Mouse (Mus musculus): ENCODE results near the gene Gcgr. TPM values are rescaled to one million over a fixed set of nuclear protein-coding genes. Genes with fewer than 3 reads are reported as not detected.

The Gcgr gene
- total and polyA plus RNA-seq, 2 experiments from 2014 or later = 0.22 TPM; not detected in 1

DNA sequence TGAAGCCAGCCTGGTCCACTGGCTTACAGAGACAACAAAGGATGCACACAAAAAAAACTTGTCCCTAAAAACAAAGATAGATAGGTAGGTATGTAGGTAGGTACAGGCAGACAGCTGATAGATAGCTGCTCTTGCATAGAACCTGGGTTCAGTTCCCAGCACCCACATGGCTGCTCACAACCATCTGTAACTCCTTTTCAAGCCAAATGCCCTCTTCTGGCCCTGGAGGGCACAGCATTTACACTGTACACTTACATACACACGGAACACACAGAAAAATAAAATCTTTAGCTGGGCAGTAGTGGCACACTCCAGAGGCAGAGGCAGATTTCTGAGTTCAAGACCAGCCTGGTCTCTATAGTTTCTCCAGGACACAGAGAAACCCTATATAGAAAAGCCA lies 53.4 kb downstream of the Gcgr start:
- H3K4me1 ChIP-seq (ENCODE audit: insufficient read depth) = peaks cover 9% of the 10 kb centered on the region
- 97% methylated on average over 1 of the region's 1 CpGs for WGBS

DNA sequence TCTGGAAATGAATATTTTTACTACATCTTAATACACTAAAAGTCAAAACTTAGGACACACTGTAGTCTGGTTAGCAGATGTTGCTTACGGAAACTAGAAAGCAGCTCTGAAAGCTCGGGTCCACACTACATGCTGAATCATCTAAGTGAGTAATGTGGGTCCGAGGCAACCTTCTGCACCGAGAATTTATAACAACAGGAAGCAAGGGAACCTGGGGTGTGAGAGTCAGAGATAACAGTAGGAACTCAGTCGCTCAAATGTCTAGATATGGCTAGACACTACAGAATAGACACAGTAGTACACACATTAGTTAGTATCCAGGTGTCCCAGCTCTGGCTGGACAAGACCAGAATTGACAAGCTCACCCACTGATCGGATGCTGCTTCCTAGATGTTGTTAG lies 58.0 kb downstream of the Gcgr start:
- Histone ChIP-seq H3K27ac (ENCODE audit: low read depth, low read length) (no peak overlapping the region), H3K4me1 (ENCODE audit: insufficient read depth) (no peaks in the 10 kb centered on the region), H3K4me2 (ENCODE audit: low read depth) (no peak overlapping the region), H3K36me3 (ENCODE audit: insufficient read depth) (peaks cover 75% of the 10 kb centered on the region), H3K9ac (no peak overlapping the region), H3K4me3 (ENCODE audit: low read depth, low read length) (no peak overlapping the region), H3K27me3 (ENCODE audit: insufficient read depth, low read length) (no peaks in the 10 kb centered on the region), H3K9me3 (ENCODE audit: low read length) (no peaks in the 10 kb centered on the region)
- TF ChIP-seq CTCF (IDR thresholded peaks at IDR 0.05; ENCODE audit: low read depth) = no peak
- 98% methylated on average over 6 of the region's 6 CpGs for WGBS
- DNase-seq (no peak), ATAC-seq (no peak)

More for the DNA sequence above, 53.4 kb downstream of the Gcgr start:
- Histone ChIP-seq H3K27ac (ENCODE audit: low read depth, low read length) (no peak overlapping the region), H3K4me2 (ENCODE audit: low read depth) (no peak overlapping the region), H3K36me3 (ENCODE audit: insufficient read depth) (peaks cover 43% of the 10 kb centered on the region), H3K9ac (no peak overlapping the region), H3K27me3 (ENCODE audit: insufficient read depth, low read length) (no peaks in the 10 kb centered on the region), H3K4me3 (ENCODE audit: low read depth, low read length) (no peak overlapping the region), H3K9me3 (ENCODE audit: low read length) (no peaks in the 10 kb centered on the region)
- no peak; the same call in 1 of the 2 replicates for TF ChIP-seq CTCF (IDR thresholded peaks at IDR 0.05; ENCODE audit: low read depth)
- no peak for ATAC-seq
- DNase-seq = no peak

Other genes with a start within 250 kb of the Gcgr start
Only the 30 nearest of the 31 such genes appear.
- 2,455 and 2,516 TPM in 2 replicates for gene Actg1, start 182.2 kb upstream of the Gcgr start, total RNA-seq (2014; rRNA removed)
- 4,096 and 4,381 TPM in 2 replicates for gene Actg1, start 182.2 kb upstream of the Gcgr start, polyA plus RNA-seq (2015; fragmentation: Nextera tagmentation; extraction: Ambion mirVana)
- gene Fscn2, start 169.2 kb upstream of the Gcgr start, total RNA-seq (2014; rRNA removed) = 0.29 TPM in 1 of 2 replicates, not detected in the other
- 1.9 and 2.0 TPM in 2 replicates for gene Fscn2, start 169.2 kb upstream of the Gcgr start, polyA plus RNA-seq (2015; fragmentation: Nextera tagmentation; extraction: Ambion mirVana)
- gene Faap100, start 151.9 kb upstream of the Gcgr start, total RNA-seq (2014; rRNA removed) = 107 and 132 TPM in 2 replicates
- 73.4 and 97.8 TPM in 2 replicates for gene Faap100, start 151.9 kb upstream of the Gcgr start, polyA plus RNA-seq (2015; fragmentation: Nextera tagmentation; extraction: Ambion mirVana)
- 44.2 and 65.8 TPM in 2 replicates for gene Nploc4, start 93.0 kb upstream of the Gcgr start, total RNA-seq (2014; rRNA removed)
- gene Nploc4, start 93.0 kb upstream of the Gcgr start, polyA plus RNA-seq (2015; fragmentation: Nextera tagmentation; extraction: Ambion mirVana) = 23.1 and 28.6 TPM in 2 replicates
- gene Tspan10, start 88.1 kb upstream of the Gcgr start, total RNA-seq (2014; rRNA removed) = not detected in 2 replicates
- not detected in 2 replicates for gene Tspan10, start 88.1 kb upstream of the Gcgr start, polyA plus RNA-seq (2015; fragmentation: Nextera tagmentation; extraction: Ambion mirVana)
- 0.33 TPM in 1 of 2 replicates, not detected in the other for gene Pde6g, start 77.2 kb upstream of the Gcgr start, total RNA-seq (2014; rRNA removed)
- 0.18 and 1.4 TPM in 2 replicates for gene Pde6g, start 77.2 kb upstream of the Gcgr start, polyA plus RNA-seq (2015; fragmentation: Nextera tagmentation; extraction: Ambion mirVana)
- 9.9 and 15.2 TPM in 2 replicates for gene Oxld1, start 72.6 kb upstream of the Gcgr start, total RNA-seq (2014; rRNA removed)
- gene Oxld1, start 72.6 kb upstream of the Gcgr start, polyA plus RNA-seq (2015; fragmentation: Nextera tagmentation; extraction: Ambion mirVana) = 12.7 and 13.8 TPM in 2 replicates
- 18.1 and 21.0 TPM in 2 replicates for gene Ccdc137, start 72.6 kb upstream of the Gcgr start, total RNA-seq (2014; rRNA removed)
- 13.6 and 15.4 TPM in 2 replicates for gene Ccdc137, start 72.6 kb upstream of the Gcgr start, polyA plus RNA-seq (2015; fragmentation: Nextera tagmentation; extraction: Ambion mirVana)
- gene Arl16, start 63.1 kb upstream of the Gcgr start, total RNA-seq (2014; rRNA removed) = 35.2 and 37.8 TPM in 2 replicates
- 40.3 and 56.4 TPM in 2 replicates for gene Arl16, start 63.1 kb upstream of the Gcgr start, polyA plus RNA-seq (2015; fragmentation: Nextera tagmentation; extraction: Ambion mirVana)
- 42.6 and 49.9 TPM in 2 replicates for gene Mrpl12, start 46.1 kb upstream of the Gcgr start, total RNA-seq (2014; rRNA removed)
- gene Mrpl12, start 46.1 kb upstream of the Gcgr start, polyA plus RNA-seq (2015; fragmentation: Nextera tagmentation; extraction: Ambion mirVana) = 143 and 179 TPM in 2 replicates
- 20.9 and 22.8 TPM in 2 replicates for gene Slc25a10, start 38.9 kb upstream of the Gcgr start, total RNA-seq (2014; rRNA removed)
- gene Slc25a10, start 38.9 kb upstream of the Gcgr start, polyA plus RNA-seq (2015; fragmentation: Nextera tagmentation; extraction: Ambion mirVana) = 20.5 and 21.1 TPM in 2 replicates
- gene Mcrip1, start 19.0 kb downstream of the Gcgr start, total RNA-seq (2014; rRNA removed) = 103 and 105 TPM in 2 replicates
- 261 and 275 TPM in 2 replicates for gene Mcrip1, start 19.0 kb downstream of the Gcgr start, polyA plus RNA-seq (2015; fragmentation: Nextera tagmentation; extraction: Ambion mirVana)
- gene Ppp1r27, start 20.4 kb downstream of the Gcgr start, total RNA-seq (2014; rRNA removed) = not detected in 2 replicates
- gene Ppp1r27, start 20.4 kb downstream of the Gcgr start, polyA plus RNA-seq (2015; fragmentation: Nextera tagmentation; extraction: Ambion mirVana) = not detected in 2 replicates
- 162 and 174 TPM in 2 replicates for gene P4hb, start 42.6 kb downstream of the Gcgr start, total RNA-seq (2014; rRNA removed)
- gene P4hb, start 42.6 kb downstream of the Gcgr start, polyA plus RNA-seq (2015; fragmentation: Nextera tagmentation; extraction: Ambion mirVana) = 208 and 218 TPM in 2 replicates
- 214 and 237 TPM in 2 replicates for gene Arhgdia, start 50.9 kb downstream of the Gcgr start, total RNA-seq (2014; rRNA removed)
- 416 and 435 TPM in 2 replicates for gene Arhgdia, start 50.9 kb downstream of the Gcgr start, polyA plus RNA-seq (2015; fragmentation: Nextera tagmentation; extraction: Ambion mirVana)
- gene Alyref, start 67.7 kb downstream of the Gcgr start, total RNA-seq (2014; rRNA removed) = 99.8 and 111 TPM in 2 replicates
- 207 and 238 TPM in 2 replicates for gene Alyref, start 67.7 kb downstream of the Gcgr start, polyA plus RNA-seq (2015; fragmentation: Nextera tagmentation; extraction: Ambion mirVana)
- gene Anapc11, start 67.7 kb downstream of the Gcgr start, total RNA-seq (2014; rRNA removed) = 54.2 and 64.2 TPM in 2 replicates
- gene Anapc11, start 67.7 kb downstream of the Gcgr start, polyA plus RNA-seq (2015; fragmentation: Nextera tagmentation; extraction: Ambion mirVana) = 207 and 226 TPM in 2 replicates
- not detected in 2 replicates for gene Npb, start 77.8 kb downstream of the Gcgr start, total RNA-seq (2014; rRNA removed)
- gene Npb, start 77.8 kb downstream of the Gcgr start, polyA plus RNA-seq (2015; fragmentation: Nextera tagmentation; extraction: Ambion mirVana) = 0.42 and 0.80 TPM in 2 replicates
- 102 and 129 TPM in 2 replicates for gene Pcyt2, start 87.2 kb downstream of the Gcgr start, total RNA-seq (2014; rRNA removed)
- 107 and 117 TPM in 2 replicates for gene Pcyt2, start 87.2 kb downstream of the Gcgr start, polyA plus RNA-seq (2015; fragmentation: Nextera tagmentation; extraction: Ambion mirVana)
- gene Sirt7, start 94.5 kb downstream of the Gcgr start, total RNA-seq (2014; rRNA removed) = 48.7 and 51.8 TPM in 2 replicates
- gene Sirt7, start 94.5 kb downstream of the Gcgr start, polyA plus RNA-seq (2015; fragmentation: Nextera tagmentation; extraction: Ambion mirVana) = 37.4 and 40.7 TPM in 2 replicates
- gene Mafg, start 102.9 kb downstream of the Gcgr start, total RNA-seq (2014; rRNA removed) = 37.5 and 40.1 TPM in 2 replicates
- 24.6 and 39.7 TPM in 2 replicates for gene Mafg, start 102.9 kb downstream of the Gcgr start, polyA plus RNA-seq (2015; fragmentation: Nextera tagmentation; extraction: Ambion mirVana)
- 8.7 and 13.8 TPM in 2 replicates for gene Pycr1, start 113.1 kb downstream of the Gcgr start, total RNA-seq (2014; rRNA removed)
- 19.5 and 23.0 TPM in 2 replicates for gene Pycr1, start 113.1 kb downstream of the Gcgr start, polyA plus RNA-seq (2015; fragmentation: Nextera tagmentation; extraction: Ambion mirVana)
- 1.1 and 3.2 TPM in 2 replicates for gene Myadml2, start 117.5 kb downstream of the Gcgr start, total RNA-seq (2014; rRNA removed)
- 1.3 and 1.5 TPM in 2 replicates for gene Myadml2, start 117.5 kb downstream of the Gcgr start, polyA plus RNA-seq (2015; fragmentation: Nextera tagmentation; extraction: Ambion mirVana)
- 5.5 and 5.9 TPM in 2 replicates for gene Notum, start 130.5 kb downstream of the Gcgr start, total RNA-seq (2014; rRNA removed)
- 3.6 and 4.9 TPM in 2 replicates for gene Notum, start 130.5 kb downstream of the Gcgr start, polyA plus RNA-seq (2015; fragmentation: Nextera tagmentation; extraction: Ambion mirVana)
- 97.7 and 102 TPM in 2 replicates for gene Aspscr1, start 142.3 kb downstream of the Gcgr start, total RNA-seq (2014; rRNA removed)
- gene Aspscr1, start 142.3 kb downstream of the Gcgr start, polyA plus RNA-seq (2015; fragmentation: Nextera tagmentation; extraction: Ambion mirVana) = 137 and 139 TPM in 2 replicates
- 28.5 and 52.1 TPM in 2 replicates for gene Cenpx, start 183.0 kb downstream of the Gcgr start, total RNA-seq (2014; rRNA removed)
- 91.3 and 114 TPM in 2 replicates for gene Cenpx, start 183.0 kb downstream of the Gcgr start, polyA plus RNA-seq (2015; fragmentation: Nextera tagmentation; extraction: Ambion mirVana)
- gene Lrrc45, start 183.2 kb downstream of the Gcgr start, total RNA-seq (2014; rRNA removed) = 57.6 and 58.4 TPM in 2 replicates
- gene Lrrc45, start 183.2 kb downstream of the Gcgr start, polyA plus RNA-seq (2015; fragmentation: Nextera tagmentation; extraction: Ambion mirVana) = 31.0 and 41.0 TPM in 2 replicates
- gene Rac3, start 190.8 kb downstream of the Gcgr start, total RNA-seq (2014; rRNA removed) = 598 and 666 TPM in 2 replicates
- gene Rac3, start 190.8 kb downstream of the Gcgr start, polyA plus RNA-seq (2015; fragmentation: Nextera tagmentation; extraction: Ambion mirVana) = 681 and 697 TPM in 2 replicates
- gene Dcxr, start 196.6 kb downstream of the Gcgr start, total RNA-seq (2014; rRNA removed) = 7.2 and 13.2 TPM in 2 replicates
- 11.2 and 12.7 TPM in 2 replicates for gene Dcxr, start 196.6 kb downstream of the Gcgr start, polyA plus RNA-seq (2015; fragmentation: Nextera tagmentation; extraction: Ambion mirVana)
- 3.6 and 4.8 TPM in 2 replicates for gene Cbr2, start 201.4 kb downstream of the Gcgr start, total RNA-seq (2014; rRNA removed)
- gene Cbr2, start 201.4 kb downstream of the Gcgr start, polyA plus RNA-seq (2015; fragmentation: Nextera tagmentation; extraction: Ambion mirVana) = 3.1 and 4.9 TPM in 2 replicates